Mouse (Mus musculus) thymus, postnatal 14 days (tissue): ENCODE measurements at regions not wholly inside any gene's neighbourhood (a gene's known extent, or its start where the extent isn't known, plus 50 kb on each side); places are given as distances from the start of the nearest gene placed in this dataset.
A peak's percentile ranks its signal among the peaks of the same experiment; 100 is the strongest.

ENCODE experiments used
- DNase-seq: peaks from one replicate; pipeline ENCODE4 v3.0.0; 2021

GRCm38 (mm10) chr17:81319605-81320004, 122.0 kb upstream of the Gm11096 start:
- DNase-seq = no peak

DNA sequence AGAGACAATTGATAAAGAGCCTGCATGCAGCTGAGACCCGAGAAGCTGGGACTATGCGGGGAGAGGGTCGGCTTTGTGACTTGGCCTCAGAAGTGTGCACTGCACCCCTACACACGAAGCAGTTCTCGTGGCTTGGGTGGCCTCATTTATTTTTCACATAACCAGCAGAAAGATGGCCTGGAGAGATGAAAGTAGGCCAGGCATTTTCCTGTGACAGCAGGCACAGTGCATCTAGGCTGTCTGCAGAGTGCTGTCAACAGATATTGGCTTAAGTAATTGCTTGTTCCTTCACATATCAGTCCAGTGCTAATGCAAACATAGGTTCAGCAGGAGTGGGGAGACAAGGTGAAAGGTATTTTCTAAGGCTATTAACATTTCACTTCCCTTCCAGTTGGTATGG, 124.9 kb upstream of the Gm11096 start:
- no peak for DNase-seq

DNA sequence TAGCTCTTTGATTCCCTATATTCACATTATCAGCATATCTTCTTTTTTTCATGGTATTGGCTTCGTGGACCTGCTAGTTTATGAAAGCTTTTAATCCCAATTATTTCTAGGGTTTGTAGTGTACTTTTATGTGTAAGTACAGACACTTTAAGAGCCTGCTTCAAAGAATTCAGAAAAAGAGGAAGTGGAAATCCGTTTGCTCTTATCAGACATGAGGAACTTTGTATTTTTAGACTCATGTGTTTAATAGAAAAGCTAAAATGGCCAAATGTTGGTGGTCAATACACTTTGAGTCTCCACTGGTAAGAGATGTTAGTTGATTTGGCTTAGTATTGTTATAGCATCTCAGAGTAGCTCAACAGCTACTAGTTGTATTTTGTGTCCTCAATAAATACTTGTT, 135.7 kb upstream of the Gm11096 start:
- no peak for DNase-seq

- no peak for DNase-seq
Observed at GRCm38 (mm10) chr17:81304574-81304973, 137.0 kb upstream of the Gm11096 start.

DNA sequence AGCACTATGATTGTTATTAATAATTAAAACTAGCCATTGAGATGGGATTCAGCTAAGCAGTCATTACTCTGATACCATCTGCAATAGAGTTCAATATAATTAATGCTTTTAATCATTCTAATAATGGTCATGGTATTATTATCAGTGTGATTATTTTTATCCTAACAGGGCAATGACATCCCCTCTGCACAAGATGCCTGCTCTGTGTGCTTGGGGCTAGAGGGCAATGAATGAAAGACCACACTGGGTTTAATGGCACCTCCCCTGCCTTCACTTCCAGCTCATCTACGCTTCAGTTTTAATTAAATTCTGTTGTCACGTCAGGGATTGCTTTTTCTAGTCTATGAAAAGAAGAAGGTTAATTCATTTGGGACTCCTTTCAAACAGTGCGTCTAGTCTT, 139.1 kb upstream of the Gm11096 start:
- no peak for DNase-seq

- DNase-seq = no peak
Observed at GRCm38 (mm10) chr17:81291829-81292228, 149.7 kb upstream of the Gm11096 start.

DNA sequence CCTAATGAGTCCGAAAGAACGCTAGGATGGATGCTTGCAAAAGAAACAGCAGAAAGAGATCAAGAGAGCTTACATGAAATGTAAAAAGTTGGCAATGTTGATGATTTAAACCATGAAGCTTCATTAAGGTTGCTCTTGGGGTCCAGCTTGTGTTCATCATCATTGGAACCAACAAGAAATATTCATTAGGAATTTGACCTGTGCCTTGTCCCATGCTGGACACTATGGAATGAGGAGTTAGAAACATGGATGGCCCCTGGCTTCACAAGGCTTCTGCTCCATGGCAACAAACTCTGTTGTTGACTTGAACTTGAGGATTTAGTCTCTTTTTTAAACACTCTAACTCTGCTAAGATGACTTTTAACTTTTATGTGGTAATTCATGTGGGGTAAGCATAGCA, 159.0 kb upstream of the Gm11096 start:
- DNase-seq = no peak

DNA sequence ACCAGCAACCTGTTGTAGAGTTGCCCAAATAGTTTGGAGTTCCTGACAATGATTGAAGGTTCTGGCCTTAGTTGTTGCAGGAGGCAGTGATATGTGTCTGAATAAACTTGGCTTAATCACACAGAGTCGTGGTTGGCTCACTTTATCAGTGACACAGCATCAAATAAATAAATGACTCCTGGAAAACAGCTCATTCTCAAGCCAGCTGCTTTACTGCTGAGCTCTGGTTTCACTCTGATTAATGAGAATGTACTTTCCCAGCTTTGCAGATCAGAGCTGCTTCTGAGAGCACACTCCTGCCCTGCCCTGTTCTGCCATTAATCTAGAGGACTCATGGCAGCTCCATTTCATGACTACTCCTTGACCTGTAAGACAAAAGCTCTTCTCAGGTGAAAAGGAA, 171.3 kb upstream of the Gm11096 start:
- no peak for DNase-seq

GRCm38 (mm10) chr17:81261957-81262356, 179.6 kb upstream of the Gm11096 start:
- DNase-seq = no peak

DNA sequence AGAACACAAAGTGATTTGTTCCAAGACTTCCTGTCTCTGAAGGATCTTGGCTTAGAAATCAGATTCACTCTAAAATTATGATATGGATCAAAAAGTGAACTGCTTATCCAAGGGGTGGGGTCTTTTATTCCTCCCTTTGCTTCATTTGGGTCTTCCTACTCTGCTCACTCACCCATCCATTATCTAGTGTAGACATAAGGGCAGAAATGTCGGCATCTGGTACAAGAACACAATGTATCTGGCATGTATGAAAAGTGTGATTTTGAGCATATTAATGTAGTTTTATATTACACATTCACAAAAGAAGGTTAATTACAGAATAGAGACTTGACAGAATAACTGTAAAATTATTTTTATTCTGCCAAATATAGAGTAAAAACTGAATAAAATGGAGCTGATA, 181.5 kb upstream of the Gm11096 start:
- no peak for DNase-seq

GRCm38 (mm10) chr17:81256106-81256505, 185.5 kb upstream of the Gm11096 start:
- DNase-seq = no peak

DNA sequence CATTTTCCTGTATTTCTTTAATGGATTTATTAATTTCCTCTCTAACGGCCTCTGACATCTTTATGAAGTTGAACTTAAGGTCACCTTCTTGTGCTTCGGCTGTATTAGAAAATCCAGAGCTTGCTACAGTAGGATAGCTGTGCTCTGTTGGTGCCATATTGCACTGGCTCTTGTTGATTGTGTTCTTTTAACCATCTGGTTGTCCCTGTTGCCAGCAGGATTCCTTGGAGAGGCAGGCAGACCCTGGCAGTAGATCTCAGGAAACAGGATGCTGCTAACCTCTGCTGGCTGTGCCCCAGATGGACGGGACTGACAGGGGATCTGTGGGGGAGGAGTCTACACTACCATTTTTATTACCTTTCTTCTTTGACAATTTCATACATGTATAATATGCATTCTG, 185.9 kb upstream of the Thumpd2 start:
- no peak for DNase-seq

DNA sequence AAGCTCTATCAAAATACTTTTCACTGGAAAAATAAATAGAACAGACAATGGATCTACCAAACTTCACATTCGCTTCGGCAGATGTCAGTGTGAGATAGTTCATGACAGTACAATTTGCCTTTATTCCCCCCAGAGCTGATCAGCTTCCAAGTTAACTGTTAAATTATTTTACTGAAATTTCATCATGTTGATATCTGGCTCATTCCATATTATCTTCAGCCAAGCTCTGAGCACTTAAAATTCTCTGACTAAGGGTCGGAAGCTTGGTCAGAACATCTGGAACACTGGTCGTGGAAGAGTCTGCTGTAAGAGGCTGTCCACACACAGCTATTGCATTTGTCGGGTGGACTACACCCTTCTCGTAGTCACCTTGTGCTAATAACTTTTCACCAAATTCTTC, 181.3 kb upstream of the Thumpd2 start:
- DNase-seq = no peak

DNA sequence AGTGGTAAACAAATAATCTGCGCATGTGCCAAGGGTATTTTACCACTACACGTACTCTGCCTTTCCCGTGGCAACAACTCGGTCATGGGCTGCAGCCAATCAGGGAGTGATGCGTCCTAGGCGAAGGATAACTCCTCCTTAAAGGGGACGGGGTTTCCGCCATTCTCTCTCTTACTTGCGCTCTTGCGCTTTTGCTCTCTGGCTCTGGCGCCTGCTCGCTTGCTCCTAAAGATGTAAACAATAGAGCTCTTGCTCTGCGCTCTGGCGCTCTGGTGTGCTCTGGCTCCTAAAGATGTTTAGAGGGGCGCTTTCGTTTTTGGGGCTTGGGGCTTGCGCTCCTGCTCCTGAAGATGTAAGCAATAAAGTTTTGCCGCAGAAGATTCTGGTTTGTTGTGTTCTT, 166.9 kb upstream of the Thumpd2 start:
- peak; percentile 4 for DNase-seq

DNA sequence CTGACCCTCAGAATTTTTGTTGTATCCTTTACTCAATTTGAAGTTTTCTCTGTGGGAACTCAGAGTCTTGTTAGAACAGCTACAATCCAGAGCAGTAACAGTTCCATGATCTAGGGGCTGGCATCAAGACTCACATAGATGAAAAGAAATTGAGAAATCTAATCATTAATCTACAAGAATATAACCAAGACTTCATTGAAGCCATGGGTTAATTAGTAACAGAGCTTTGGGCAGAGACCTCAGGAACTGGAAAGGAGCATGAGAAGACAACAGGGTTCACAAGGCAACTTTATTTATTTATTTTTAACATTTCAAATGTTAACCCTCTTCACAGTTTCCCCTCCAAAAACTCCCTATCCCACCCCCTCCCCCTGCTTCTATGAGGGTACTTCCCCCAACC, 160.4 kb upstream of the Thumpd2 start:
- no peak for DNase-seq

DNA sequence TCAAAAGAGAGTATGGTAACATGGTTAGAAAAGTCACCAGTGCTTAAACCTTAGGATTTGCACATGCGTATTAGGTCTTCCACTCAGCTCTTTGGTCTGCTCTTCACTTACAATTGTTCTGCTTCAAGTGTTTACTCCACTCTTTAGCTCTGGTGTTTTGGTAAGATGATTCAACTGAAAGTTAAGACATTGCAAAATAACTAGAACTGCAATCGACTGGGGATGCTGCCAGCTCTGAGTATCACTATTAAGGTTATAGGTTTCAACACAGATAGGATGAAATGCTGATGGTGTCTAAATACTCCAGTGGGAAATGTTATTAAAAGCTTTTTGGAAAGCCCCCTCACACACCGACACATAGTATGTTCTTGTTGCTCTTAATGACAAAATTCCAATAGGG, 156.6 kb upstream of the Thumpd2 start:
- DNase-seq = no peak

- no peak for DNase-seq
Observed at GRCm38 (mm10) chr17:81214844-81215243, 150.0 kb upstream of the Thumpd2 start.

- DNase-seq = no peak
Observed at GRCm38 (mm10) chr17:81212043-81212442, 147.2 kb upstream of the Thumpd2 start.

- no peak for DNase-seq
Observed at GRCm38 (mm10) chr17:81210389-81210788, 145.5 kb upstream of the Thumpd2 start.

- DNase-seq = no peak
Observed at GRCm38 (mm10) chr17:81209323-81209722, 144.4 kb upstream of the Thumpd2 start.

- no peak for DNase-seq
Observed at GRCm38 (mm10) chr17:81201052-81201451, 136.2 kb upstream of the Thumpd2 start.

- DNase-seq = no peak
Observed at GRCm38 (mm10) chr17:81194006-81194405, 129.1 kb upstream of the Thumpd2 start.

DNA sequence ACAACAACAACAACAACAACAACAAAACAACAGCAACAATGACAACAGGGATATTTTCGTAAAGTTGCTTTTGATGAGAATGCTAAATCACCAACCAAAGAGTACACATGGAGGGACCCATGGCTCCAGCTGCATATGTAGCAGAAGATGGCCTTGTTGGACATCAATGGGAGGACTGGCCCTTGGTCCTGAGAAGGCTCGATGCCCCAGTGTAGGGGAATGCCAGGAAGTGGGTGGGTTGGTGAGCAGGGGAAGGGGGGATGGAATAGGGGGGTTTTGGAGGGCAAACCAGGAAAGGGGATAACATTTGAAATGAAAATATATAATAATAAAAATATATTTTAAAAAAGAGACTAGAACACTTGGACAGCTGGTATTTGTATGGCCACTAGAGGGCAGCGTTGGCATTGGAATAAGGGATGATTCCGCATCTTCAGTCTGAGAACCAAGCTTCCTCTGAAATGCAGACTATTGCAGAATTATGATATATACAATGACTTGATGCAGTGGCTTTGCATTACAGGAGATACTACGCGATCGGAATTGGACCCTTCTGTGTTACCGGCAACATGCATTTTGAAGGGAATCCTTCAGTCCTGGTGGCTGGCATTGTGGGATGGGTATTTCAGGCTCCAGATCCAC, 128.5 kb upstream of the Thumpd2 start:
- DNase-seq = peak; percentile 9

DNA sequence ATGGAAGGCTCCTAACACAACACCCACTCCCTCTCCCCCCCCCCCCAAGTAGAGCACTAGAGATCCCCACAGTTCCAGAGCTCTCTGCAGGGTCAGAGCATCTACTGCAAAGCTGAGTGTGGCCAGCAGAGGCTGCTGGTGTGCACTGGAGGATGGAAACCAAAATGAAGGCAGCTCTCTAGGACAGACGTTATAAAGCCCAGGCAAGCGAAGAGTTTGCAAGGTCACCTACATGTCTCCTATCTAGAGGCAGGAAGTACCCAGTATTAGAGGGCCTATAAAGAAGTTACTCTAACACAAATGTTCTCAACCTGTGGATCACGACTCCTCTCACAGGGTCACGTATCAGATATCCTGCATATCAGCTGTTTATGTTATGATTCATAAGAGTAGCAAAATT, 125.1 kb upstream of the Thumpd2 start:
- DNase-seq = no peak

DNA sequence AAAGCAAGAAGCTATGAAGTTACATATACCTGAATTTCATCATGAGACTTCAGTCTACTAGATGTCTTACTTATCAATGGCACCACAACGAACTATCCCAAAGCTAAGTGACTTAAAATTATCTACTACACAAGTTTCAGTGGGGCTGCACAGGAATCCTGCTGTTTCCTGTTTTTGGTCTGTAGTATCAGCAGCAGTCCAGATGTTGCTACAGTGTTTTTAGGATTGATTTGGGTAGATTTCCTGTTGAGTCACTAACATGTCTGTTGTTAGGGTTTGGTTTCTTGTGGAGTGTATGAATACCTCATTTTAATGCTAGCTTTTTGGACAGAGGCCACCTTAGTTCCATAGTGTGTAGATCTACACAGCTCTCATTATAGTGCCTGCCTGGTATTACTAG, 120.8 kb upstream of the Thumpd2 start:
- DNase-seq = no peak
